Mouse (Mus musculus) c-Kit-positive CD71-positive TER-119-negative erythroid progenitor cells, embryonic 14.5 days (primary cell): ENCODE data around the gene Trpm2.
A peak's percentile ranks its signal among the peaks of the same experiment; 100 is the strongest.

Source experiments
- DNase-seq: peaks from one replicate; pipeline ENCODE4 v3.0.0-alpha.2; 2013; ENCODE audit warnings: low read depth

The Trpm2 gene

GRCm38 (mm10) chr10:77902894-77903715 lies 67.3 kb downstream of the Trpm2 start:
- peak; percentile 35 for DNase-seq

- DNase-seq = no peak
Observed at GRCm38 (mm10) chr10:77902211-77902893, 68.0 kb downstream of the Trpm2 start, which contains the start of gene Lrrc3. Lrrc3 (minus strand) TSS chr10:77902536.

- DNase-seq = no peak
Observed at GRCm38 (mm10) chr10:77901871-77902210, 68.5 kb downstream of the Trpm2 start.

- no peak for DNase-seq
Observed at GRCm38 (mm10) chr10:77900903-77901818, 69.2 kb downstream of the Trpm2 start.

DNA sequence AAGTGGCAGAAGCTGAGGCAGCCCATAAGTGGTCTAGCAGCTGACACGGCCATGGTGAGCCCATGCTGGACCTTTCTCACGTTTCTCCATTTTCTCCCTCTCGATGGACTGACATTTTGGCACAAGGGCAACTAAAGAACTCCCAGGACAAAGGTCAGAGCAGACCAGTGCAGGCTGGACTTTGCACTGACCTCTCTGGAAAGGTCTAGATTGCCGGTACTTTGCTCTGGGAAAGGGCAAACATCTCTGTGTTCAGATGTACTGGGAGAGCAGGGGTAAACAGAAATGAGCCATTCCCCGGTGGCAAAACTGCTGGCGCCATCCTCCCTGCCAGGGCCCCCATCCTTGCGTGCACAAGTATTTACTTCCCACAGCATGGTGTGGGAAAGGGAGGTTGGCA lies 70.2 kb downstream of the Trpm2 start:
- DNase-seq = no peak

DNA sequence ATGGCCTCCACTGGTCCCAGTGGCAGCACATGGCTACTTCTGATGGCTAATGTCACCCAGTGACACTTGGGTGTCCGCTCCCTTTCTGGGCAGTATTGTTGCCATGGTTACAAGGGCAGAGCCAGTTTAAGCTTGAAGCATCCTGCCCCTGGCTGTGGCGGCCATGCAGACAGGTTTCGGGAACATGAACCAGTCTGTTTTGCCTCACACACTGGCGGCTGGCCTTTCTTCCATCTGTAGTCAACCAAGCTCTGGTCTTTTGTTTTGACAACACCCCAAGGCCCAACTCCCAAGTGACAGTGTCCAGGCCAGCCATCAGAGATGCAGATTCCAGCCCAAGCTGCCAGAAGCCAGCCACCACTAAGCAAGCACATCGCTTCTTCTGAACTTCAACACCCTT lies 74.8 kb downstream of the Trpm2 start:
- no peak for DNase-seq

DNA sequence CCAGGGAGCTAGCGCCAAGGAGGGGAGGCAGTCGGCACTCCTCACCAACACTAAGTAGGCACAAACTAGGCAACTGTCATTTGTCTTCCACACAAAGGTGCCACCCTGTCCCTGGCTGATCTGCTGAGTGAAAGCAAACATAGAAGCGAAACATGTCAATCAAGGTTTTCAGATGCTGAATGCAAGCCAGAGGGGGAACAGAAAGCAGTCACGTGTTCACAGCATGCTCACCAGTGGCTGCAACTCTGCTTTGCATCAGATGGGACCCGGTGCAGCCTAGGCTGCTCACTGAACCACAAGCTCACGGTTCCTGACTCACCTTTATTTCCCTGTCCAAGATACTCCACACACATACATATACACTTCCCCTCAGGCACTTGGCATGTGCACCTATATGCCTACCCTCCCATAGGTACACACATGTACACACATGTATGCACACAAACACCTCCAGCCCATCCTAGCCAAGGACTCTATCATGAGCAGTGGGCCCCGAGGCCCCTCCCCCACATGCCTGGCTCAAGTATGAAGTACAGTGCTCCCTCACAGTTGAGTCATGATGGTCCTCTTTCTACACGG lies 79.3 kb downstream of the Trpm2 start:
- no peak for DNase-seq

GRCm38 (mm10) chr10:77886007-77886747 lies 84.2 kb downstream of the Trpm2 start:
- DNase-seq = no peak

GRCm38 (mm10) chr10:77882553-77882952 lies 87.8 kb downstream of the Trpm2 start:
- DNase-seq = no peak

- DNase-seq = no peak
Observed at GRCm38 (mm10) chr10:77880305-77880704, 90.1 kb downstream of the Trpm2 start.

DNA sequence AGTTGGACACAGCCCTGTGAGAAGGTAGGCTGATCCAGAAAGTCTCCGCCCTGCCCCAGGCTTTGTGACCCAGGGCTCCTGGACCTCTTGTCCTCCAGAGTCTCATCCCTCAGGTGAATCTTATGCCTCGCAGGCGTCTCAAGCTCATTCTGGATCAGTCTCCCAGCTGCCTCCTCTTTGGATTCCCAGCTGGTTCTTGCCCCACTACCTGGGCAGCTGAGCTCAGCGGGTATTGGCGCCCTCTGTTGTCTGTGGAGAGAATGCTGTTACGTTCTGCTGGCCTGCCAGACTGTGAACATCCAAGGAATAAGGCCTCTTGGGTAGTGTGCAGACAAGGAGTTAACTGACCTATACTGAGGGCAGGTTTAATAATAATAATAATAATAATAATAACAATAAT lies 91.4 kb downstream of the Trpm2 start:
- DNase-seq = no peak

DNA sequence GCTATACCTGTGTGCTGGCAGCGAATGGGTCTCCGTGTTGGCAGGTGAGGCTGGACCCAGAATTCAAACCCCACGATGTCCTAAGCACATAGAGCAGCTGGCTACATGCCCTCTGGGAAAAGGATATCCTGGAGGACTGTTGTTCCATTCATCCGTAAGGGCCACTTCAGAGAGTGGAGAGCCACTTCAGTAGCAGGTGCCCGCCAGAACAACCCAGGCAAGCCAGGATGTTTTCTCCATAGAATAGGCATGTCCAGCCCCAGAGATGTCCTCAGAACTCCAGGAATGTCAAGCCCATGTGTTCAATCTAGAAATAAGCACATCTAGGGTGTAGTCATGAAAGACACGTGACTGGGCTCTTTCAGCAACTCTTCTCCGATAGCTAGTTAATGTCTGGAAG lies 100.7 kb downstream of the Trpm2 start:
- DNase-seq = no peak

- DNase-seq = no peak
Observed at GRCm38 (mm10) chr10:77867546-77867945, 102.8 kb downstream of the Trpm2 start.

DNA sequence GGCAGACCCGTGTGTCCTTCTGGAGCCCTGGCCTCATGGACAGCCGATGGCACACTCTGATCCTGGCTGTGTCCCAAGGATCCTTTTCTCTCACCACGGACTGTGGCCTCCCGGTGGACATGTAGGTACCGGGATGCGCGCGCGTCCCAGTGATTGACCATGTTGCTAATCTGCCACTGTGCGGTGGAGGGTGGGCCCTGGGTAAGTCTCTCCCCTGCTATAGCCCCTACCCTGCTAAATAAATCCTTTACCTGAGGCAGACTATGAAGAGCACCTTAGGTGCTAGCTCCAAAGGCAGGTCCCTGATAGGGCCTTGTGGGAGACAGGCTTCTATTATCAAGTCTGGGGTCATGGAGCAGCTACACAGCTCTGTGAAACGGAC lies 105.6 kb downstream of the Trpm2 start:
- no peak for DNase-seq

- DNase-seq = peak; percentile 50
Observed at GRCm38 (mm10) chr10:77864067-77864761, 106.1 kb downstream of the Trpm2 start.

DNA sequence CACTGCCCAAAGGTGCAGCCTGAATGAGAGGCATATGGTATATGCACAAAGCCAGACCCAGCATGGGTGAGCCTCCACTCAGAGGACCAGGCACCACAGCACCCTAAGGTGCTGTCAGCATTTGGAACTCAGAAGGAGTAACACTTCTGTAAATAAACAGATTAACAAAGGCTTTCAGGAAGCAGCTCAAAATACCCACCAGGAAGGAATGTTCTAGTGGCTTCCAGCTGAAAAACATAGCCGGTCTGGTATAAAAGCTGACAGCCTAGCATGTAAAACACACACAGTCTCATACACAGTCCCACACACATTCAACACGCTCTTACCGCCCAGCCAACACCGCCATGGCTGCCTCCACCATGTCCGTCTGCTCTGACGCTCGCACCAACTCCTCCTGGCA lies 108.7 kb downstream of the Trpm2 start, which contains the start of gene Gm3285:
Gm3285 (plus strand) TSS at position 301 of the 400 bp plus-strand sequence.
- no peak for DNase-seq
